Mouse (Mus musculus): Measurements from ENCODE around the gene Hipk1.

DNA sequence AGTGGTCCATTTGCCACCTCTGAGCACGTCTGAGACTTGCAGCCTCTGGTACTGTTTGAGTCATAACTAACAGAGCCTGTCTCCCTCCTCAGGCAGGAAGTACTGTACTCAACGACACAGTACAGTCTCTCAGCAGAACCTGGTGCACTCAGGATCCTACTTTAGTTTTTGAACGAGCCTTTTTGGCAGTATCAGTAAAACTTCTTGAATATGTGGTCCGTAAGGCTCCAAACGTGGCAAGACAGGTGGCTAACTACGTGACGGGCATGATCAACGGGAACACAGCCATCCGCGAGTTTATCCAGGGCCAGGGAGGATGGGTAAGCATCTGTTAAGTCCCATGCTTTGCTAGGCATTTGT, 44.6 kb upstream of the Hipk1 start:
- TF ChIP-seq CTCF (IDR thresholded peaks at IDR 0.05; ENCODE audit: control insufficient read depth, insufficient read depth, insufficient read length), result no peak
- TF ChIP-seq MYOD1 (IDR thresholded peaks at IDR 0.05; ENCODE audit: control insufficient read depth, insufficient read length, low read depth), result no peak
- no peak for TF ChIP-seq MAX (IDR thresholded peaks at IDR 0.05)
- no peak for TF ChIP-seq CEBPB (IDR thresholded peaks at IDR 0.05; ENCODE audit: low read depth)
